Mouse (Mus musculus) stomach, embryonic 16.5 days (tissue): ENCODE data around the gene Lrrc28. TPM values are rescaled to one million over a fixed set of nuclear protein-coding genes. Genes with fewer than 3 reads are reported as not detected.
A peak's percentile ranks its signal among the peaks of the same experiment; 100 is the strongest.
"Not testable (repeated sequence)": the region's sequence is repeated elsewhere in the genome, so short reads cannot be mapped to it uniquely, and the experiment has no call there.

ENCODE experiments used
- ATAC-seq: fragments of 200-750 bp; cut with Nextera tagmentation; 2 replicates; pipeline ENCODE4 v1.8.0; 2017; ENCODE audit warnings: moderate number of reproducible peaks, moderate TSS enrichment; ENCODE audit not compliant: insufficient read depth, low FRiP score
- H3K27ac ChIP-seq: fragments of 300-500 bp; sonication (generic); 2 replicates; pipeline ENCODE4 v1.5.1; 2014; ENCODE audit warnings: low read length
- H3K27me3 ChIP-seq: fragments of 300-500 bp; sonication (generic); 2 replicates; pipeline ENCODE4 v1.6.1; 2014; ENCODE audit warnings: low read length, control low read depth, mixed read lengths; ENCODE audit not compliant: control insufficient read depth, insufficient read depth
- H3K36me3 ChIP-seq: fragments of 300-500 bp; sonication (generic); 2 replicates; pipeline ENCODE4 v1.6.1; 2014; ENCODE audit warnings: low read length; ENCODE audit not compliant: control insufficient read depth, insufficient read depth
- H3K4me1 ChIP-seq: fragments of 300-500 bp; sonication (generic); 2 replicates; pipeline ENCODE4 v1.6.1; 2014; ENCODE audit warnings: low read length, control low read depth, mixed read lengths; ENCODE audit not compliant: control insufficient read depth, insufficient read depth
- H3K4me2 ChIP-seq: fragments of 300-500 bp; sonication (generic); 2 replicates; pipeline ENCODE4 v1.6.1; 2014; ENCODE audit warnings: low read depth, low read length, mixed read lengths
- H3K4me3 ChIP-seq: fragments of 300-500 bp; sonication (generic); replicated peaks from 2 replicates; pipeline ENCODE4 v1.5.1; 2014; ENCODE audit warnings: mild to moderate bottlenecking, low read length
- H3K9ac ChIP-seq: fragments of 300-500 bp; sonication (generic); 2 replicates; pipeline ENCODE4 v1.6.1; 2014; ENCODE audit warnings: low read length
- H3K9me3 ChIP-seq: fragments of 300-500 bp; sonication (generic); replicated peaks from 2 replicates; pipeline ENCODE4 v1.6.1; 2016; ENCODE audit warnings: low read length, control low read depth; ENCODE audit not compliant: control insufficient read depth
- WGBS: fragments of 180-500 bp; shearing (Covaris S2); extraction: QIAGEN DNeasy Blood & Tissue Kit; methylation state at CpG from one replicate; pipeline ENCODE4 v1.1.7; 2014; 5-methylcytosine and 5-hydroxymethylcytosine counted together
- polyA plus RNA-seq: library from polyadenylated mRNA; unstranded; fragments of >200 nt; fragmentation: Nextera tagmentation; extraction: Ambion mirVana; gene quantifications from 2 replicates; pipeline ENCODE4 v1.2.1, GENCODE M21; 2015

The Lrrc28 gene
- polyA plus RNA-seq, 1 experiment from 2014 or later: 22.3 TPM

DNA sequence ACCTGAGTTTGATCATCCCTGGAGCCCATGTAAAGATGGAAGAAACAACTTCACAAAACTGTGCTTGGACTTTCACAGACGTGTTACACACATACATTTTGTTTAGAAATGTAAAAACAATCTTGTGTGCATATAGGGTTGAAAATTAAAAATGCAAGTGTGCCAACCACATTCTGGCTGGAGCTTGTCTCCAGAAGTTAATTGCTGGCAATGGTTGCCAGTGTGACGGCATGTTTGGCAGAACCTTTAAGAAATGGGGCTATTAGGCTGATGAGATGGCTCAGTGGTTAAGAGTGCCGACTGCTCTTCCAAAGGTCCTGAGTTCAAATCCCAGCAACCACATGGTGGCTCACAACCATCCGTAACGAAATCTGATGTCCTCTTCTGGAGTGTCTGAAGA lies 123.3 kb downstream of the Lrrc28 start:
- not testable (repeated sequence) for H3K4me1 ChIP-seq, H3K36me3 ChIP-seq, H3K27ac ChIP-seq, H3K27me3 ChIP-seq, H3K4me3 ChIP-seq, ATAC-seq, H3K9me3 ChIP-seq, H3K9ac ChIP-seq, H3K4me2 ChIP-seq
- WGBS: 90% methylated on average over 4 of the region's 5 CpGs

DNA sequence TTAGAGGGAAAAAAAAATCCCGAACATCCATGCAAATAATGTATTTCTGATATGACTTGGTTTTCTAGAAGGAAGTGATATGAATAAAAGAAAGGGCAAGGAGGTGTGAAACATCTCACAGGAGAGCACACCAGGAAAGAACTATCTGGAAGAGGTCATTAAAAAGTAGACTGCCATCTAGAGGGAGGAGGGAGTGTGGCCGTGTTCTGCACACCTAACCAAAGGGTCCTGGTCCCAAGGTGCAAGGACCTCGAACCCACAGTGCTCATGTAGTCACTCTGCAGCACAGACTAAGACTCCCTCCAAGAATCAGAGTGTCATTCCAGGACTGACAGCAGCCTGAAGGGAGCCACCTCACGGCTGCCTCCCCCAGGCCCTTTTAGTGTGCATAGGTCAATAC lies 124.1 kb downstream of the Lrrc28 start:
- 0 out of 2 replicates have a peak, but pooled peaks have one; percentile 21 for ATAC-seq
- no peaks in the 10 kb centered on the region for H3K36me3 ChIP-seq
- no peak overlapping the region for H3K27ac ChIP-seq
- no peaks in the 10 kb centered on the region for H3K9me3 ChIP-seq
- peaks cover 2% of the 10 kb centered on the region for H3K4me1 ChIP-seq
- no peak overlapping the region for H3K4me3 ChIP-seq
- no peak overlapping the region for H3K9ac ChIP-seq
- no peak overlapping the region for H3K4me2 ChIP-seq
- H3K27me3 ChIP-seq: no peaks in the 10 kb centered on the region
- WGBS: 76% methylated on average over 4 of the region's 4 CpGs

DNA sequence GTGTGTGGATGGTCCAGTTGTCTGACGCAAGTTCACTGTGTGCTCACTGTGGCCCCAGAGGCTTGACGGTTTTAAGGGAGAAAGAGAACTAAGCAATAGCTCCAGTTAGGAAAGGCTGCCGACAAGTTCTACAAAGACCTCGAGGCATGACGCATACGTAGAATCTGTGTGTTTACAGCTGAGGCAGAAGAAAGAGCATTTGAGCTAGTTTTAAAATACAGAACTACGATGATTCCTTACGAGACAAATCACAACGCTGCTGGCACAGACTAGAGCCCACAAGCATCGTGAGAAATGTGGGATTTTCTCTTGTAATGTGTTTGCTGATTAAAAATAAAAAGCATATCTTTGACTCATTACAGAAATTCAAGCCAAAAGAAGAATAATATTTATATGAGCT lies 125.1 kb downstream of the Lrrc28 start:
- Histone ChIP-seq H3K4me2 (no peak overlapping the region), H3K4me3 (no peak overlapping the region), H3K9me3 (no peaks in the 10 kb centered on the region), H3K27ac (no peak overlapping the region), H3K27me3 (no peaks in the 10 kb centered on the region), H3K9ac (no peak overlapping the region), H3K36me3 (no peaks in the 10 kb centered on the region), H3K4me1 (peaks cover 5% of the 10 kb centered on the region)
- WGBS: 73% methylated on average over 10 of the region's 10 CpGs
- no peak for ATAC-seq

GRCm38 (mm10) chr7:67515621-67516020 lies 129.4 kb downstream of the Lrrc28 start:
- no peak overlapping the region for H3K4me2 ChIP-seq
- H3K4me1 ChIP-seq: peaks cover 8% of the 10 kb centered on the region
- H3K27me3 ChIP-seq: no peaks in the 10 kb centered on the region
- no peak for ATAC-seq
- no peaks in the 10 kb centered on the region for H3K36me3 ChIP-seq
- H3K4me3 ChIP-seq: no peak overlapping the region
- no peak overlapping the region for H3K27ac ChIP-seq
- H3K9ac ChIP-seq: no peak overlapping the region
- H3K9me3 ChIP-seq: no peaks in the 10 kb centered on the region
- 84% methylated on average over 9 of the region's 9 CpGs for WGBS

GRCm38 (mm10) chr7:67514893-67515292 lies 130.2 kb downstream of the Lrrc28 start:
- no peak overlapping the region for H3K4me3 ChIP-seq
- no peaks in the 10 kb centered on the region for H3K27me3 ChIP-seq
- no peaks in the 10 kb centered on the region for H3K36me3 ChIP-seq
- ATAC-seq: peak; percentile 53; the same call in 1 of the 2 replicates
- H3K9ac ChIP-seq: 0 out of 2 replicates have a peak overlapping the region, but pooled peaks have one; percentile 23
- H3K4me2 ChIP-seq: no peak overlapping the region
- H3K9me3 ChIP-seq: no peaks in the 10 kb centered on the region
- peaks cover 8% of the 10 kb centered on the region for H3K4me1 ChIP-seq
- 33% methylated on average over 10 of the region's 10 CpGs for WGBS
- H3K27ac ChIP-seq: no peak overlapping the region

- no peaks in the 10 kb centered on the region for H3K27me3 ChIP-seq
- no peak for ATAC-seq
- H3K27ac ChIP-seq: no peak overlapping the region
- no peak overlapping the region for H3K4me3 ChIP-seq
- H3K9ac ChIP-seq: no peak overlapping the region
- peaks cover 8% of the 10 kb centered on the region for H3K4me1 ChIP-seq
- no peaks in the 10 kb centered on the region for H3K9me3 ChIP-seq
- H3K4me2 ChIP-seq: no peak overlapping the region
- no peaks in the 10 kb centered on the region for H3K36me3 ChIP-seq
- WGBS: 69% methylated on average over 4 of the region's 4 CpGs
Observed at GRCm38 (mm10) chr7:67514380-67514779, 130.7 kb downstream of the Lrrc28 start.

DNA sequence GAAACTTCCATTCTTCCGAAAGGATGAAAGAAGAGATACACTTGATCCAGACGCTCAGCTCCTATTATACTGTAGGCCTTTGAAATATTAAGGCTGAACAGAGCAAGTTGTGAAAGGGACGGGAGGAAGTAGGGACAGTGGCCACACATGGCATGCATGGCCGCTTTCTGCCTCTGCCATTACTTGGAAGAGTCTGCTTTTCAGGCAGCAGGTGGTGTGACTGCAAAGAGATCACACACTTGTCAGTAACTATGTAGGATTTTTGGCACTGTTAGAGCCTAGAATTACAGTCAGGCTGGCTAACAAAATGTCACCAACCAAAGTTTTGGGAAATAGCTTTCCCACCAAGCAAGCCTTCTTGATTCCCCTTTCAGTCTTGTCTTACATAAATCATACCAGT lies 131.4 kb downstream of the Lrrc28 start:
- ATAC-seq: no peak
- no peaks in the 10 kb centered on the region for H3K36me3 ChIP-seq
- 83% methylated on average over 4 of the region's 4 CpGs for WGBS
- H3K4me1 ChIP-seq: peaks cover 8% of the 10 kb centered on the region
- no peak overlapping the region for H3K27ac ChIP-seq
- no peak overlapping the region for H3K4me3 ChIP-seq
- no peaks in the 10 kb centered on the region for H3K27me3 ChIP-seq
- no peak overlapping the region for H3K9ac ChIP-seq
- no peaks in the 10 kb centered on the region for H3K9me3 ChIP-seq
- H3K4me2 ChIP-seq: no peak overlapping the region

- Histone ChIP-seq H3K4me3 (no peak overlapping the region), H3K36me3 (no peaks in the 10 kb centered on the region), H3K9ac (no peak overlapping the region), H3K9me3 (no peaks in the 10 kb centered on the region), H3K27ac (no peak overlapping the region), H3K27me3 (no peaks in the 10 kb centered on the region), H3K4me1 (peaks cover 8% of the 10 kb centered on the region), H3K4me2 (no peak overlapping the region)
- no peak for ATAC-seq
- WGBS: 86% methylated on average over 7 of the region's 7 CpGs
Observed at GRCm38 (mm10) chr7:67511606-67512005, 133.5 kb downstream of the Lrrc28 start.

GRCm38 (mm10) chr7:67503281-67504010 lies 141.6 kb downstream of the Lrrc28 start:
- Histone ChIP-seq H3K9ac (no peak overlapping the region), H3K27me3 (no peaks in the 10 kb centered on the region), H3K4me1 (no peaks in the 10 kb centered on the region; the same call in 1 of the 2 replicates), H3K4me3 (no peak overlapping the region), H3K36me3 (no peaks in the 10 kb centered on the region), H3K9me3 (no peaks in the 10 kb centered on the region), H3K4me2 (no peak overlapping the region), H3K27ac (no peak overlapping the region)
- WGBS: 51% methylated on average over 7 of the region's 7 CpGs
- ATAC-seq: no peak
